Mouse (Mus musculus) embryo, embryonic 10.5 days (tissue): ENCODE results near the gene Prdx6b.

Source experiments
- DNase-seq: peaks from one replicate; pipeline ENCODE4 v3.0.0-alpha.2; 2015; ENCODE audit warnings: low spot score

Gene Prdx6b

GRCm38 (mm10) chr2:80292172-80292571, at the start of gene Prdx6b:
TSS of gene Prdx6b (plus strand) at chr2:80292472.
- DNase-seq: no peak

- no peak for DNase-seq
These were observed 44.8 kb upstream of the Prdx6b start for GRCm38 (mm10) chr2:80247466-80247865.

- no peak for DNase-seq
These were observed 44.4 kb upstream of the Prdx6b start for GRCm38 (mm10) chr2:80247868-80248267.

- no peak for DNase-seq
These were observed 32.2 kb upstream of the Prdx6b start for GRCm38 (mm10) chr2:80259888-80260672.

GRCm38 (mm10) chr2:80266894-80267293, 25.4 kb upstream of the Prdx6b start:
- DNase-seq: peak; percentile 88

DNA sequence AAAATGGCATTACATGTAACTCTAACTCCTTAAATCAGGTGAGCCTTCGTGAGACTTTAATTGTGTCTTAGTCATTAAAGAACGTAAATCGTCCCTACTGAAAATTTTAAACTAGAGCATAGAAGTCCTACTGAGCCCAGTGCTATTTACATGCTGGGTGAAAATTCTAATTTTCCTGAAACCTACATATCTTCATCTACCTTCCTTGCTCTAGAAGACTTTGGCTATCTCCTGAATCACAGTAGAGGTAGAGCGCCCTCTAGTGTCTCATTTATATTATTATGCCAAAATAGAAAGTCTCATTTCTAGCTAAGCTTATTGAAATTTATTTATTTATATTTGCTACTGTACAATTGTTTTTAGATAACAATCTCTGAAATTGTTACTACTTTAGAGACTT, 24.2 kb upstream of the Prdx6b start:
- peak; percentile 79 for DNase-seq

GRCm38 (mm10) chr2:80271431-80271830, 20.8 kb upstream of the Prdx6b start:
- DNase-seq: no peak

DNA sequence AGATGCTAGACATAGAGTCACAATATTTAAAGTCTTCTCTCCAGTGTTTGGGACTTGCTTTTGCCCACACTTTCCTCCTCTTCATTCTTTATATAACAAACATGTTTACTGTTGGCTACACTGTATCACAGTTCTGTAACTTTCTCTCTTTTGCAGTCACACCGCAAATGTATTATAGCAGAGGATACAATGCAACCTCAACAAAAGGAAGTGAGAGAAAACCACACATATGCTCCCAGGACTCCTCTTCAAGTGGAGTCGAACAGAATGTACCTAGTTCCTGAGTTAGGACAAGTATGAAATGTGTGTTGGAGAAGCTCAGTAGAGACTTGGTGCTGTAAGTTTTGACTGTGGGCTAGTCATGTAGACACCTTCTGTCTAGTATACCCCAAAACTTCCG, 19.2 kb upstream of the Prdx6b start:
- no peak for DNase-seq

- no peak for DNase-seq
These were observed 18.5 kb upstream of the Prdx6b start for GRCm38 (mm10) chr2:80273763-80274162.

DNA sequence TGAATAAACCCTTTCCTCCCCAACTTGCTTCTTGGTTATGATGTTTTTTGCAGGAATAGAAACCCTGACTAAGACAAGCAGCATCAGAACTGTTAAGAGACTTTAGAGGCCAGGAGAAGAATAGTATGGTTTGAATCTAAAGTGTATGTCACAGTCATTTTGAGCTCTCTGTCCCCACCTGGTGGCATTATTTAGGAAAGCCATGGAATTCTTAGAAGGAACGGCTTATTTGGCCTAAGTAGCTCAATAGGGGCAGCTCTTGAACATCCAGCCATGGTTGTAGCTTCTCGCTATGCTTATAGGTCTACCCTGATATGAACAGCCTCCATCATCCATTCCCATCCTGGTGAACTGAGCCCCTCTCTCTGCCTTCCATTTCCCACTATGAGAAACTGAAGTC, 17.1 kb upstream of the Prdx6b start:
- DNase-seq: peak; percentile 78

DNA sequence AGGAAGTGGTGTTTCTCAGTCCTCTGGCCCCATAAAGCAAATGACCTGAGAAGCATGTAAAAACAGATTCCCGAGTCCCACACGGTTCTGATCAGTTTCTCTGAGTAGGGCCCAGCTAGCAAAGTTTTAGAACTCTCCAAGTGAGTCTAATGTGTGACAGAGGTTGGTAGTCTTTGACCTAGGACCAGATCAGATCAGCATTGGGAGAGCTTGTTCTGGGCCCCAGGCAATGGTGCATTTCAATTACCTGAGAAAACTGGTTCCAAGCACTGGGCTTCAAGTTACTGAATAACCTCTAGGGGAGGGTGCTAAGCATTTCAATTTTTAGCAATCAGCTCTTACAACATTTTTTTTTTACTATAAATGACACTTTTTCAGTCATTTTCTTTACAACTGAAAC, 10.1 kb upstream of the Prdx6b start:
- no peak for DNase-seq

DNA sequence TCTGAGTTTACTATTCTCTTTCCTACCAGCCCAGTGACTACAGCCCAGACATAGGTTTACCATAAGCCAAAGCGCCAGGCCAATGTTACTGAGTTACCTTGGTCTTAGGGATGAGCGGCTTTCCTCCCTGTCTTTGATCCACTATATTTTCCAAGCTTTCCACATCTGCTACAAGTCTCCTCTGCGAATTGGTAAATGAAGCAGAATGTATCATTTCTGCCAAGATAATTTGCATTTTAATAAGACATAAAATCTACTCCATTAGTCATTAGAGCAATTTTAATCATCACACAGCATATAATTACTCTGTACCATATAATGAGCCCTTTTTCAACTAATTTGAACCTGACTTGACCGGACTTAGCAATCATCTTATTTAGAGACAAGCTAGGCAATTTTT, 5.9 kb upstream of the Prdx6b start:
- DNase-seq: no peak

DNA sequence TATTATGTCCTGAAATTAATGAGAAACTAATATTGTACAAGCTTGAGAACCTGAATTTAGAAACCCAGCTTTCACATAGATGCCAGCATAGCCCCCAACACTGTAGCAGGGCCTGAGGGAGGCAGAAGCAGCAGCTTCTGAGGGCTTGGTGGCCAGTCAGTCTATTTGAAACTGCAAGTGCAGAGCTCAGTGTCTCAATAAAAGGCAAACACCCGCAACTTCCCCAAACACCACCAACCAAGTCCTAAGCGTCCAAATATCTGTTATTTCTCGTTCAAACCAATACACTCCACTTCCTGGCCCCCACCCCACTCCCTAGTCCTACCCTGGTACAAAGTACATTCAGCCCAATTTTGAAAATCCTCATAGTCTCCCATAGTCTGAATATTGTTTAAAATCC, 6.1 kb downstream of the Prdx6b start:
- no peak for DNase-seq

GRCm38 (mm10) chr2:80300806-80301205, 8.5 kb downstream of the Prdx6b start:
- DNase-seq: no peak

DNA sequence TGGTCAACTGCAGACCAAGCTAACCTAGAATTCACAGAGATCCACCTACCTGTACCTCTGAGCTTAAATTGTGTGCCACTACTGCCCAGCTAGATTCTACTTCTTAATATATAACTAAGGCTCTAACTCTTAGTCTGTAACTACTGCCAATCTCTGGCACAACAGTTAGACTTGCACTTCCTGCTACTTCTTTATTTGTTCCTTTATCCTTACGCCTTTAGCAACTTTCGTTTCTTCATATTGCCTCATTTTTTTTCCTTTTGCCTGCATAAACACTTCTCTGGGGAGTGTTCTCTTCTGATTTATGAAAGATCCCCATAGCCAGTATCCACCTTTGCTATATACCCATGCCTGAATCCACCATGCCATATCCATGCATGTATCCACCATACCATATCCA, 11.7 kb downstream of the Prdx6b start:
- no peak for DNase-seq

- DNase-seq: no peak
These were observed 15.4 kb downstream of the Prdx6b start for GRCm38 (mm10) chr2:80307701-80308100.

- no peak for DNase-seq
These were observed 17.5 kb downstream of the Prdx6b start for GRCm38 (mm10) chr2:80309775-80310174.

- no peak for DNase-seq
These were observed 18.5 kb downstream of the Prdx6b start for GRCm38 (mm10) chr2:80310772-80311171.

GRCm38 (mm10) chr2:80311350-80311749, 19.1 kb downstream of the Prdx6b start:
- no peak for DNase-seq

GRCm38 (mm10) chr2:80314201-80314600, 21.9 kb downstream of the Prdx6b start:
- no peak for DNase-seq

DNA sequence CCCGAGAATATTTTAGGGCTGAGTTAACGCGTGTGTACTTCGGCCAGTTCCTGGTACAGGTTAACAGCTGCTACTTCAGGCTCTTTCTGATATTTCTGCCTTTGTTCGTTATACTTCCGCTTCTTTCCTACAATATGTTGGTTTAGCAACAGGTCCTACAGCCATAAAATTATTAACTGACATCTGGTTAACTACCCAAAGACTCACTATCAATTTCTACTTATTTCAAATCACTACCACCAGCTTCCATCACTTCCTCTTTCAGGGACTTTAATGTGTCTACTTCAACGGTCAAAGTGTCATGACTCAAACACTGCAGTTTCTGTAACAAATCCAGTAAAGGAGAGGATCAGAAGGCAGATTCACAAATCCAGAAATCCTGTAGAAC, 22.6 kb downstream of the Prdx6b start:
- DNase-seq: no peak

GRCm38 (mm10) chr2:80315242-80316161, 23.2 kb downstream of the Prdx6b start, which contains the start of gene Dnajc10:
TSS of gene Dnajc10 (plus strand) at chr2:80315466.
- peak; percentile 94 for DNase-seq

GRCm38 (mm10) chr2:80322878-80323277, 30.6 kb downstream of the Prdx6b start:
- no peak for DNase-seq
